Mouse (Mus musculus) limb, embryonic 14.5 days (tissue): ENCODE results near the gene Vps13d. TPM values are rescaled to one million over a fixed set of nuclear protein-coding genes. Genes with fewer than 3 reads are reported as not detected.

Experiments used
- ATAC-seq: fragments of 200-750 bp; cut with Nextera tagmentation; 2 replicates; pipeline ENCODE4 v1.8.0; 2017; ENCODE audit warnings: low read depth, moderate number of reproducible peaks, moderate TSS enrichment; ENCODE audit not compliant: low FRiP score
- DNase-seq: peaks from one replicate; pipeline ENCODE4 v3.0.0-alpha.2; 2015; ENCODE audit warnings: low spot score
- H3K27ac ChIP-seq: fragments of 300-500 bp; sonication (generic); replicated peaks from 2 replicates; pipeline ENCODE4 v1.5.1; 2014; ENCODE audit warnings: low read depth, mild to moderate bottlenecking, low read length, moderate library complexity, mixed read lengths
- H3K27me3 ChIP-seq: fragments of 300-500 bp; sonication (generic); 2 replicates; pipeline ENCODE4 v1.6.1; 2014; ENCODE audit warnings: low read length, mixed read lengths; ENCODE audit not compliant: control insufficient read depth, insufficient read depth
- H3K36me3 ChIP-seq: fragments of 300-500 bp; sonication (generic); 2 replicates; pipeline ENCODE4 v1.6.1; 2014; ENCODE audit warnings: mild to moderate bottlenecking, low read length, moderate library complexity, mixed read lengths; ENCODE audit not compliant: control insufficient read depth, insufficient read depth
- H3K4me1 ChIP-seq: fragments of 300-500 bp; sonication (generic); 2 replicates; pipeline ENCODE4 v1.6.1; 2014; ENCODE audit warnings: antibody characterized with exemption, low read length, mixed read lengths; ENCODE audit not compliant: control insufficient read depth, insufficient read depth
- H3K4me2 ChIP-seq: fragments of 300-500 bp; sonication (generic); replicated peaks from 2 replicates; pipeline ENCODE4 v1.6.1; 2014; ENCODE audit warnings: low read depth, mild to moderate bottlenecking, low read length, moderate library complexity; ENCODE audit not compliant: severe bottlenecking
- H3K4me3 ChIP-seq: fragments of 300-500 bp; sonication (generic); replicated peaks from 2 replicates; pipeline ENCODE4 v1.5.1; 2014; ENCODE audit warnings: low read length
- H3K9ac ChIP-seq: fragments of 300-500 bp; sonication (generic); 2 replicates; pipeline ENCODE4 v1.6.1; 2014; ENCODE audit warnings: mild to moderate bottlenecking, low read depth, low read length, moderate library complexity; ENCODE audit not compliant: severe bottlenecking
- H3K9me3 ChIP-seq: fragments of 300-500 bp; sonication (generic); 2 replicates; pipeline ENCODE4 v1.6.1; 2016; ENCODE audit warnings: low read length; ENCODE audit not compliant: control insufficient read depth
- POLR2A ChIP-seq: fragments of 200-500 bp; IDR thresholded peaks from 2 replicates; pipeline ENCODE4 v1.8.0; 2012; ENCODE audit warnings: inconsistent platforms, mild to moderate bottlenecking, moderate library complexity, borderline replicate concordance; ENCODE audit not compliant: insufficient read depth, insufficient read length; ENCODE audit errors: extremely low read depth
- WGBS: fragments of 180-500 bp; shearing (Covaris S2); extraction: QIAGEN DNeasy Blood & Tissue Kit; methylation state at CpG from one replicate; pipeline ENCODE4 v1.1.7; 2014; 5-methylcytosine and 5-hydroxymethylcytosine counted together
- polyA plus RNA-seq, 2 experiments: library from polyadenylated mRNA; depleted of rRNA in 1 of 2; stranded (reverse) in 1 of 2; unstranded in 1 of 2; fragments of >200 nt; fragmentation: Nextera tagmentation in 1 of 2; extraction: Ambion mirVana in 1 of 2; gene quantifications; 2 replicates each; pipeline versions ENCODE4 v1.2.1 to v1.2.3; 2012 to 2014

Gene Vps13d
- polyA plus RNA-seq, 2 experiments: 16.8 to 26.3 TPM

DNA sequence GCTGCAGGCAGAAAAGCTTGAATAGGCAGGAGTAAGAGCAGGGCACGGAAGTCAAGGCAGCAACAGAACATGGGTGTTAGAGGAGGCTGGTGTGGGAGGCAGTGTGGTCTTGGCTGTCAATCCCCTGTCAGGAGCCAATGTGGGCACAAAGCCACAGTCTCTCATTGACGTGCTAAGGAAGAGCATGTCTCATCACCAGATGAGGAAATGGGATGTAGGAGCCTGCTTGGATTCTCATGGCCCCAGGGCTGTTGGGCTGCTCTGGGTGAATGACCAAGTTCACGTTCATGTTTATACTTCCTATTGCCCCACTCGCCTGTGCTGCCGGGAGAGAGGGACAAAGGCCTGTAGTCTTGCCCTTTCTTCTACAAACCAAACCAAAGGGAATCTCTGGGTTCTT lies 23.0 kb upstream of the Vps13d start:
- TF ChIP-seq POLR2A: no peak
- no peak for DNase-seq
- H3K27me3 ChIP-seq: no peaks in the 10 kb centered on the region

DNA sequence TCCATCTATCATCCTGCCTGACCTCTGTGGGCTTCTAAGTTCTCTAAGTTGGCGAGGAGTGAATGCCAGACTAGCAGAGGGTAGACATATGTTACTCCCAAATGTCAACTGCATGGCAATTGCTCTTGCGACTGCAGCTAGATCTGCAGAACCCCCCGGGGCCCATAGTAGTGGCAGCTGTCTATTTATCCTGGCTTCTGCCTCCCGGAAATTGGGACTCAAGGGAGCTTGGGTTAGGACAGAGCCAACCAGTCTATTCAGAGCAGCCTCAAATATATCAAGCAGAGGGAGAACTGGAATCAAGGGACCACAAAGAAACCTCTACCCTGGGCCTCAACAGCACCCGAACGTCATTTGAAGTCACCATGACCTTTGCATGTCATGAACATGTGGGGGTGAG lies 22.2 kb upstream of the Vps13d start:
- H3K4me3 ChIP-seq: no peak overlapping the region
- ATAC-seq (no peak), DNase-seq (no peak)
- H3K4me1 ChIP-seq: peaks cover 4% of the 10 kb centered on the region; the same call in 1 of the 2 replicates
- no peaks in the 10 kb centered on the region for H3K36me3 ChIP-seq
- H3K27me3 ChIP-seq: no peaks in the 10 kb centered on the region
- TF ChIP-seq POLR2A: no peak
- no peak overlapping the region for H3K27ac ChIP-seq
- no peak overlapping the region for H3K9ac ChIP-seq
- no peak overlapping the region for H3K4me2 ChIP-seq
- 75% methylated on average over 6 of the region's 6 CpGs for WGBS
- no peaks in the 10 kb centered on the region for H3K9me3 ChIP-seq

More for the DNA sequence above, 23.0 kb upstream of the Vps13d start:
- 82% methylated on average over 5 of the region's 5 CpGs for WGBS
- no peak overlapping the region for H3K9ac ChIP-seq
- no peak overlapping the region for H3K4me3 ChIP-seq
- no peak for ATAC-seq
- H3K9me3 ChIP-seq: no peaks in the 10 kb centered on the region
- H3K4me2 ChIP-seq: no peak overlapping the region
- H3K36me3 ChIP-seq: no peaks in the 10 kb centered on the region
- no peak overlapping the region for H3K27ac ChIP-seq
- H3K4me1 ChIP-seq: peaks cover 4% of the 10 kb centered on the region; the same call in 1 of the 2 replicates

DNA sequence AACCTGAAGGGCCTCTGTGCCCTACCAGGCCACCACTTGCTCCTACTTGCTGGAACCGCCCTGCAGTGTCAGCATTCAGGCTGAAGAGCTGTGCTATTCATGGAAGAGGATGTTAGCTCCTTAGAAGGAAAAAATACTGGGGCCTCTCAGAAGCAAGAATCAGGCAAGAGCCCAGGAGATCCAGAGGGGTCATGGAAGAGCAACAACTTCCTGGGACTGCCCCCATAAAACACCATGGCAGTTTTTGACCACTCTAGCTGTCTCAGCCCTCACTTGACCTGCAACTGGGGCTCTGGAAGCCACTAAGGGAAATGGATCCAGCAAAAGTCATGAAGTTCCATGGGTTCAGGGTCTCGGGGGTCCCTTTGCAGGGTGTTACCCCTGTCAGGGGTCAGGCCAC lies 20.6 kb upstream of the Vps13d start:
- no peak for ATAC-seq
- 91% methylated on average over 2 of the region's 2 CpGs for WGBS
- no peak for TF ChIP-seq POLR2A

DNA sequence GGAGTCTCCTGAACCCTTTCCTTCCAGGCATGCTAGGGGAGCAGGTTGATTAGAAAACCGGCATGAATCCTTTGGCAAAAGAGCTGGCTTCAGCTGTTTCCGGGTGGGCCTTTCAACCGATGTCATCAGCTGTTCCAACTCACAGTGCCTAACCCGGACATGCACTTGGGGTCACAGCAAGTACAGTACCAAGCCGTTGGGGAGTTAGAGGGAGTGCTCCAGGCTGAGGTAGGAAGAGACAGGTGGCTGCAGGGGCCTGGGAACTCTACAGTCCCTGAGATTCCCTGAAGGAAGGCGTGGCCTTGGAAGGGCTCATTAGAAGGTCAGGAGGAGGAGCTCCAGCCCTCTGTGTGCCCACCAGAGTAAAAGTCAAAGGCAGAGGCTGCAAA lies 20.0 kb upstream of the Vps13d start:
- Histone ChIP-seq H3K4me2 (no peak overlapping the region), H3K27me3 (no peaks in the 10 kb centered on the region), H3K9ac (no peak overlapping the region), H3K36me3 (no peaks in the 10 kb centered on the region), H3K4me3 (no peak overlapping the region), H3K9me3 (no peaks in the 10 kb centered on the region), H3K4me1 (peaks cover 4% of the 10 kb centered on the region; the same call in 1 of the 2 replicates), H3K27ac (no peak overlapping the region)
- 42% methylated on average over 6 of the region's 6 CpGs for WGBS
- ATAC-seq (peak; percentile 58), DNase-seq (no peak)
- no peak for TF ChIP-seq POLR2A

More for the DNA sequence above, 20.6 kb upstream of the Vps13d start:
- no peaks in the 10 kb centered on the region for H3K36me3 ChIP-seq
- H3K27ac ChIP-seq: no peak overlapping the region
- H3K4me2 ChIP-seq: no peak overlapping the region
- no peak overlapping the region for H3K4me3 ChIP-seq
- no peaks in the 10 kb centered on the region for H3K9me3 ChIP-seq
- no peak for DNase-seq
- peaks cover 4% of the 10 kb centered on the region; the same call in 1 of the 2 replicates for H3K4me1 ChIP-seq
- H3K27me3 ChIP-seq: no peaks in the 10 kb centered on the region
- no peak overlapping the region for H3K9ac ChIP-seq

DNA sequence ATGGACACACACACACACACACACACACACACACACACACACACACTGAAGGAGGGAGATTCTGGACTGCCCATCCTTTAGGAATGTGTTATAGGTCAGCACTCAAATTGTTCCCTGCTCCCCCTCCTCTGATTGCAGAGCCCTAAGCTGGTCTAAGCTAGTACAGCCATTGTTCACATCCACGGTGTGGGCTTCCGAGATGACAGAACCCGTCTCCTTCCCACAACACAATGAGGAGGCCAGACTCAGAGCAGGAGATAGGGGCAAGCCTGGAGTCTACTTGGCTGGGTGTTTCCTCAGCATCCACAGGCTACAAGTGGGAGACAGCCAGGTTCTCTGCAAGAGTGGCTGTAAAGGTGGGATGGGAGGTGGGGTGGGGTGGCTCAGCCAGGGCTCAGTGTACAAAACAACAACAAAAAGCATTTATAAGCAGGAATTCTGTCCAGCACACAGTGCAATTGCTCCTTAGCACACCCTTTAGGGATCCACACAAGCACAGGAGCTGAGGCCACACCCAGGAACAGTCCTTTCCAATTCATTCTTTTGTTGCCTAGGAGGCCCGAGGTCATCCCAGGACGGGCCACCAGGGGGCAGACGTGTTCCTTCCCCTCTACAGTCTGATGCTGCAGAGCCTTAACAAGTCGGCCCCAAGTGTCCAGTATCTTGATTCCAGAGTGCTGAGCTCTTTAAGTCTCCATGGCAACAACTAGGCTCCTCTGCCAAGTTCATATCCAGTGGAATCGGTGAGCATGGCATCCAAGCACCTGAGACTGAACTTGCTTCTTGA lies 19.4 kb upstream of the Vps13d start:
- DNase-seq (peak; percentile 92), ATAC-seq (peak; percentile 91)
- Histone ChIP-seq H3K4me1 (peaks cover 4% of the 10 kb centered on the region; the same call in 1 of the 2 replicates), H3K4me3 (no peak overlapping the region), H3K27me3 (no peaks in the 10 kb centered on the region), H3K27ac (no peak overlapping the region), H3K9ac (no peak overlapping the region), H3K9me3 (no peaks in the 10 kb centered on the region), H3K4me2 (no peak overlapping the region), H3K36me3 (no peaks in the 10 kb centered on the region)
- 37% methylated on average over 8 of the region's 8 CpGs for WGBS
- no peak for TF ChIP-seq POLR2A

DNA sequence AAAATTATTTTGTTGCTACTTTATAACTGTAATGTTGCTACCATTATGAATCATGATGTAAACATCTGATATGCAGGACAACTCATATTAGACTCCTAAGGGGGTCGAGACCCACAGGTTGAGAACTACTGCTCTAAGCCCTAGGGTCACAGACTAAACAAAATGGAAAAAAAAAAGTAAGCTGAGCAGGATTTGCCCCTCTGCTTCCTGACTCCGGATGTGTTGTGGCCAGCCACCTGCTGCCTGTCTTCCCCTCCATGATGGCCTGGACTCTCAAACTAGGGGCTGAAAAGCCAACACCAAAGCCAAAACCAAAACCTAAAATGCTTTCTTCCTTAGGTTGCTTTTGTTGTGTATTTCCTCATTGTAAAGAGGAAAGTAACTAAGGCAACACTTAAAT lies 16.3 kb upstream of the Vps13d start:
- WGBS: 61% methylated on average over 2 of the region's 2 CpGs
- Histone ChIP-seq H3K4me2 (no peak overlapping the region), H3K4me1 (peaks cover 4% of the 10 kb centered on the region; the same call in 1 of the 2 replicates), H3K36me3 (no peaks in the 10 kb centered on the region), H3K27me3 (no peaks in the 10 kb centered on the region), H3K9me3 (no peaks in the 10 kb centered on the region), H3K4me3 (no peak overlapping the region), H3K9ac (no peak overlapping the region), H3K27ac (no peak overlapping the region)
- ATAC-seq: no peak
- no peak for DNase-seq
- TF ChIP-seq POLR2A: no peak
